Mouse (Mus musculus): ENCODE results near the gene Fgfr2. TPM values are rescaled to one million over a fixed set of nuclear protein-coding genes. Genes with fewer than 3 reads are reported as not detected.

Fgfr2 gene
- polyA plus RNA-seq, 1 experiment: 59.9 TPM

DNA sequence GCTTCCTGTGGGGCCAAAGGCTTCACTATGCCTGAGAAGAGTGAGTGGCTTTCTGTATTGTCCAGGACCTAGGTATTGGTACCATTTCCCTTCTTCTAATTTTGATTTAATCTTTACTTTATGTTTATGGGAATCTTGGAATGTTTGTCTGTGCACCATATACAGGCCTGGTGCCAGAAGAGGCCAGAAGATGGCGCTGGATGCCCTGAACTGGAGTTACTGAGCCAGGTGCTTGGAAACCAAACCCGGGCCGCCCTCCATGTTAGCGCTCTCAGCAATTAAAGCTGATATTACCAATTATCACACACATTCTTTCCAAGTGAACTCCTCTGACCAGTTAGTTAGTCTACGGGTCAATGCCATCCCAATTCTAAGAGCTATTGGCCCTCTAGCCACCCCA, 68.7 kb downstream of the Fgfr2 start:
- H3K4me3 ChIP-seq (ENCODE audit: insufficient read depth, low read length): no peak overlapping the region
- peaks cover 6% of the 10 kb centered on the region; the same call in 1 of the 2 replicates for H3K4me1 ChIP-seq (ENCODE audit: control insufficient read depth, insufficient read depth, low read length)
- TF ChIP-seq CTCF (IDR thresholded peaks at IDR 0.05; ENCODE audit: borderline replicate concordance, insufficient read depth, low read length) (no peak), POLR2A (IDR thresholded peaks at IDR 0.05; ENCODE audit: low read depth, low read length) (no peak)
- no peak overlapping the region for H3K27ac ChIP-seq (ENCODE audit: insufficient read depth, low read length)

DNA sequence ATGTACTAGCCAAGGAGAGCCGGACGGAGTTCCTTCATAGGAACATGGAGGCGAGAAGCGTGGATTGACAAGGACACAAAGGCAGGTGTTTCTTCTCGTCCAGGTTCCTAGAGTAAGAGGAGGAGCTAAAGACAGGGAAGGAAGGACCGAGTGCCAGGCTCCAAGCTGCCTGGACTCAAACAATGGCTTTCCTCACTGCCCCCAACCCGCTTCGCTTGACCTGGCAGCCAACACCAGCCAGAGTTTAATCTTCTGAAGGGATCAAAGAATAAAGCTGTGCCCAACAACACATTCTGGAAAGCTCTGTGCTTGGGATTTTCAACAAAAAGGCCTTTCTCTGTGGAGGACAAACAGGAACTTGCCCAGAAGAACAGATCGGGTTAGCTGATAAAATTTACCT, 69.4 kb downstream of the Fgfr2 start:
- Histone ChIP-seq H3K27ac (ENCODE audit: insufficient read depth, low read length) (no peak overlapping the region), H3K4me1 (ENCODE audit: control insufficient read depth, insufficient read depth, low read length) (peaks cover 4% of the 10 kb centered on the region; the same call in 1 of the 2 replicates), H3K4me3 (ENCODE audit: insufficient read depth, low read length) (no peak overlapping the region)
- TF ChIP-seq POLR2A (IDR thresholded peaks at IDR 0.05; ENCODE audit: low read depth, low read length) (no peak), CTCF (IDR thresholded peaks at IDR 0.05; ENCODE audit: borderline replicate concordance, insufficient read depth, low read length) (no peak)

DNA sequence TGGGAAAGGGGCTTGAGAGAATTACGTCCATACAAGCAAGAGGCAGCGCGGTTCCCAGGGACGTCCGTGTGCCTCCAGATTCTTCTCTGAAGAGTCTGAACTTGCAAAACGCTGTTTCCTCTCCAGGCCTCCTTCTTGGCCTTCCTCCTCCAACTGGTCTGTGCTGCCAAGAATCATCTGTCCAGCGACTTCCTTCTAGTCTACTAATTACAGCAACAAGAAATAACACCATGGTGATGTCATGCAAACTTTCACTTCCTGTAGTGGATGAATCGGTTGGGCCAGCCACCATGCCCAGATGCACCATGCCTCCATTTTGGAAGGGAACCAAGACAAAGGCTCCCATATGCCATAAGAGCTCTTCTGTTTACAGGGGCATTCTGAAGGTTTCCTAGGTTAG, 70.3 kb downstream of the Fgfr2 start:
- Histone ChIP-seq H3K4me3 (ENCODE audit: insufficient read depth, low read length) (no peak overlapping the region), H3K4me1 (ENCODE audit: control insufficient read depth, insufficient read depth, low read length) (peaks cover 8% of the 10 kb centered on the region; the same call in 1 of the 2 replicates), H3K27ac (ENCODE audit: insufficient read depth, low read length) (no peak overlapping the region)
- no peak for TF ChIP-seq POLR2A (IDR thresholded peaks at IDR 0.05; ENCODE audit: low read depth, low read length)
- TF ChIP-seq CTCF (IDR thresholded peaks at IDR 0.05; ENCODE audit: borderline replicate concordance, insufficient read depth, low read length): no peak

DNA sequence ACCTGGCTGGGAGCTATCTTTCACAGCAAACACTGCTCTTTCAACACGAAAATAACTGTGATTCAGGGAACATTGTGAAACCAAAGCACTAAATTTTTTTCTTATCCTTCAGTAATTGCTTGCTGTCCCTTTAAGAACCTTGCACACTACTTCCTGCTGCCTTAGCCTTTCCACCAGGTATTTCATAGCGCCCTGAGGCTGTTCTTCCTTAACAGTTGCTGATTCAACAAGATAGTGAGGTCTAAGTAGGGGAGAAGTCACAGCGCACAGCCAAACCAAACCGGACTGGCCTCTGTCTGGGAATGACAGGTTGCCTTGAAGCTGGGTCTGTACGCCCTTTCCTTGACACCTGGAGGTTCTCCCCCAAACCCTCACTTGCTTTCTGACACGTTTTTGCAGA, 72.5 kb downstream of the Fgfr2 start:
- Histone ChIP-seq H3K4me3 (ENCODE audit: insufficient read depth, low read length) (no peak overlapping the region), H3K27ac (ENCODE audit: insufficient read depth, low read length) (no peak overlapping the region), H3K4me1 (ENCODE audit: control insufficient read depth, insufficient read depth, low read length) (peaks cover 8% of the 10 kb centered on the region; the same call in 1 of the 2 replicates)
- TF ChIP-seq POLR2A (IDR thresholded peaks at IDR 0.05; ENCODE audit: low read depth, low read length) (no peak), CTCF (IDR thresholded peaks at IDR 0.05; ENCODE audit: borderline replicate concordance, insufficient read depth, low read length) (no peak)

DNA sequence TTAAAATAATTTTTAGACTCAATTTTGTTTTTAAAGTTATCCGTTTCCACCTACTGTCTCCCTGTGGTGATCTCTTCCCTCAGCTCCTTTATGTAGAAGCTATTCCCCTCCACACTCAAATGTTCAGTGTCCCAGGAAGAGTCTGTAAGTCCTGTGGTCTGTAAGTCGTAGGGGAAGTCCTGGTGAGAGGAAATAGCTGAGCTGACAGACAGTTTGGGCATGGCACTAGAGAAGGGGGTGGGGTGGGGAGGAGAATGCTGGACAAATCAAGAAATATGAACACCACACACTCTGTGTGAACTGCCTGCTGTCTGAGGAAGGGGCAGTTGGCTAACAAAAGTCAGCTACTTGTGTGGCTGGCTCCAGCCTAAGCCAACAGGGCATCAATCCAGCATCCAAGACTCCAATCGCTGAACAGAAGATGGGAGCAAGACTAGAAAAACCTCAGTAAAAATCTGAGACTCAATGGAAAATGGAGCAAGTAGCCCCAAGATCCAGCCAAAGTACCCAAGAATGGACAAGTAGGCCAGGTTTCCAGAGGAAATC, 75.0 kb downstream of the Fgfr2 start:
- TF ChIP-seq POLR2A (IDR thresholded peaks at IDR 0.05; ENCODE audit: low read depth, low read length): no peak
- TF ChIP-seq CTCF (IDR thresholded peaks at IDR 0.05; ENCODE audit: borderline replicate concordance, insufficient read depth, low read length): no peak
- Histone ChIP-seq H3K27ac (ENCODE audit: insufficient read depth, low read length) (no peak overlapping the region), H3K4me3 (ENCODE audit: insufficient read depth, low read length) (no peak overlapping the region), H3K4me1 (ENCODE audit: control insufficient read depth, insufficient read depth, low read length) (peaks cover 8% of the 10 kb centered on the region; the same call in 1 of the 2 replicates)

DNA sequence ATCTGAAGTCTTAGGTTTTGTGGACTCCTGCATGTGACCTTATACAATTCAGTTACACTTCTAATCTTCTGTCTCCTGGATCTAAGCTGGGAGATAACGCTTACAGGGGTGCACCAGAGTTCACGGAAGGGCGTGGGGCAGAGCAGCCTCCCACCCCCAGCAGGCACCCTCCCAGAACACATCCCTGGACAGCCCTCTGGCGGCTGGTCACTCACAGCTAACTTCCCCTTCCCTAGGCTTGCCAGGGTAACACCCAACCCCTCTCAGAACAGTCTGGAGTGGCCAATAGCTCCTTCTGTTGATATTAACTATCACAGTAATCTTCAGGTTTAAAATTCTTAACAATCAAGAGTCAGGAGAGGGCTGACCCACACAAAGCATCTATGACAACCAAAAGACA, 75.9 kb downstream of the Fgfr2 start:
- H3K27ac ChIP-seq (ENCODE audit: insufficient read depth, low read length): no peak overlapping the region
- no peak for TF ChIP-seq CTCF (IDR thresholded peaks at IDR 0.05; ENCODE audit: borderline replicate concordance, insufficient read depth, low read length)
- TF ChIP-seq POLR2A (IDR thresholded peaks at IDR 0.05; ENCODE audit: low read depth, low read length): no peak
- no peak overlapping the region for H3K4me3 ChIP-seq (ENCODE audit: insufficient read depth, low read length)
- peaks cover 8% of the 10 kb centered on the region for H3K4me1 ChIP-seq (ENCODE audit: control insufficient read depth, insufficient read depth, low read length)

- TF ChIP-seq POLR2A (IDR thresholded peaks at IDR 0.05; ENCODE audit: low read depth, low read length) (no peak), CTCF (IDR thresholded peaks at IDR 0.05; ENCODE audit: borderline replicate concordance, insufficient read depth, low read length) (no peak)
- H3K4me3 ChIP-seq (ENCODE audit: insufficient read depth, low read length): no peak overlapping the region
- no peak overlapping the region for H3K27ac ChIP-seq (ENCODE audit: insufficient read depth, low read length)
- peaks cover 14% of the 10 kb centered on the region for H3K4me1 ChIP-seq (ENCODE audit: control insufficient read depth, insufficient read depth, low read length)
Observed at GRCm38 (mm10) chr7:133044721-133045120, 78.4 kb downstream of the Fgfr2 start.

- Histone ChIP-seq H3K27ac (ENCODE audit: insufficient read depth, low read length) (no peak overlapping the region), H3K4me3 (ENCODE audit: insufficient read depth, low read length) (no peak overlapping the region), H3K4me1 (ENCODE audit: control insufficient read depth, insufficient read depth, low read length) (peaks cover 15% of the 10 kb centered on the region)
- no peak for TF ChIP-seq CTCF (IDR thresholded peaks at IDR 0.05; ENCODE audit: borderline replicate concordance, insufficient read depth, low read length)
- no peak for TF ChIP-seq POLR2A (IDR thresholded peaks at IDR 0.05; ENCODE audit: low read depth, low read length)
Observed at GRCm38 (mm10) chr7:133041784-133042183, 81.4 kb downstream of the Fgfr2 start.

GRCm38 (mm10) chr7:133040688-133041345, 82.3 kb downstream of the Fgfr2 start:
- TF ChIP-seq POLR2A (IDR thresholded peaks at IDR 0.05; ENCODE audit: low read depth, low read length) (no peak), CTCF (IDR thresholded peaks at IDR 0.05; ENCODE audit: borderline replicate concordance, insufficient read depth, low read length) (no peak)
- peaks cover 15% of the 10 kb centered on the region for H3K4me1 ChIP-seq (ENCODE audit: control insufficient read depth, insufficient read depth, low read length)
- H3K4me3 ChIP-seq (ENCODE audit: insufficient read depth, low read length): no peak overlapping the region
- no peak overlapping the region for H3K27ac ChIP-seq (ENCODE audit: insufficient read depth, low read length)

- H3K4me3 ChIP-seq (ENCODE audit: insufficient read depth, low read length): no peak overlapping the region
- no peak for TF ChIP-seq POLR2A (IDR thresholded peaks at IDR 0.05; ENCODE audit: low read depth, low read length)
- no peak for TF ChIP-seq CTCF (IDR thresholded peaks at IDR 0.05; ENCODE audit: borderline replicate concordance, insufficient read depth, low read length)
- no peak overlapping the region for H3K27ac ChIP-seq (ENCODE audit: insufficient read depth, low read length)
- peaks cover 15% of the 10 kb centered on the region for H3K4me1 ChIP-seq (ENCODE audit: control insufficient read depth, insufficient read depth, low read length)
Observed at GRCm38 (mm10) chr7:133039556-133040255, 83.4 kb downstream of the Fgfr2 start.
